Mouse (Mus musculus): Measurements from ENCODE around the gene Psg16. TPM values are rescaled to one million over a fixed set of nuclear protein-coding genes. Genes with fewer than 3 reads are reported as not detected.

The Psg16 gene
- total and polyA plus RNA-seq, 2 experiments from 2014 or later, result 4.4 to 6.6 TPM

DNA sequence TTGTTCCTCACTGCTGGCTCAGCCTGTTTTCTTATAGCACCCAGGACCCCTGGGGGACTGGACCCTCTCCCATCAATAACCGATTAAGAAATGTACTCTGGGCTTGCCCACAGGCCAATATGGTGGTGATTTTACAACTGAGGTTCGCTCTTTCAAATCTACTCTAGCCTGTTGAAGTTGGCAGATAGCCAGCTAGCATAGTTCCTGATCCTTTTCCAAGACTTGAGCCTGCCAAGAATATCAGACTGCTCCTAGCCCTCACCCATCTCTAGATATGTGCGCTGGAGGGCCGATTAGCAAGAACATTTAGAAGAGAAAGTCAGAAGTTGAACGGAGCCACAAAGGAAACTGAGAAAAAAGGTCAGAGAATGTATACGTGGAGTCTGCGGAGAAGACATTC is 85.2 kb downstream of the Psg16 start:
- no peak for DNase-seq (ENCODE audit: low spot score)
- Histone ChIP-seq H3K36me3 (ENCODE audit: insufficient read depth, low read length) (no peaks in the 10 kb centered on the region), H3K9me3 (ENCODE audit: low read length) (peaks cover 11% of the 10 kb centered on the region; the same call in 1 of the 2 replicates), H3K27me3 (ENCODE audit: insufficient read depth, low read length) (no peaks in the 10 kb centered on the region), H3K9ac (replicated peaks; ENCODE audit: low read length) (no peak overlapping the region), H3K27ac (no peak overlapping the region), H3K4me1 (ENCODE audit: insufficient read depth, low read length) (no peaks in the 10 kb centered on the region), H3K4me2 (ENCODE audit: low read depth, low read length) (no peak overlapping the region), H3K4me3 (ENCODE audit: low read length) (no peak overlapping the region)
- no peak for ATAC-seq
- no peak for TF ChIP-seq CTCF (IDR thresholded peaks at IDR 0.05; ENCODE audit: low read depth)
- WGBS, result 86% methylated on average over 7 of the region's 7 CpGs

GRCm38 (mm10) chr7:17171827-17172226 is 98.0 kb downstream of the Psg16 start:
- Histone ChIP-seq H3K9me3 (ENCODE audit: low read length) (peaks cover 3% of the 10 kb centered on the region; the same call in 1 of the 2 replicates), H3K4me1 (ENCODE audit: insufficient read depth, low read length) (no peaks in the 10 kb centered on the region), H3K27ac (no peak overlapping the region), H3K9ac (replicated peaks; ENCODE audit: low read length) (no peak overlapping the region), H3K4me2 (ENCODE audit: low read depth, low read length) (no peak overlapping the region), H3K36me3 (ENCODE audit: insufficient read depth, low read length) (no peaks in the 10 kb centered on the region), H3K4me3 (ENCODE audit: low read length) (no peak overlapping the region), H3K27me3 (ENCODE audit: insufficient read depth, low read length) (no peaks in the 10 kb centered on the region)
- ATAC-seq, result no peak
- DNase-seq (ENCODE audit: low spot score), result no peak
- no peak for TF ChIP-seq CTCF (IDR thresholded peaks at IDR 0.05; ENCODE audit: low read depth)
- 90% methylated on average over 4 of the region's 4 CpGs for WGBS

Other genes with a start within 250 kb of the Psg16 start
- 4.3 and 5.4 TPM in 2 replicates for gene Prkd2, start 231.1 kb upstream of the Psg16 start, total RNA-seq (2014; rRNA removed)
- 4.3 and 4.8 TPM in 2 replicates for gene Prkd2, start 231.1 kb upstream of the Psg16 start, polyA plus RNA-seq (2015; fragmentation: Nextera tagmentation; extraction: Ambion mirVana)
- 85.9 and 95.6 TPM in 2 replicates for gene Dact3, start 198.7 kb upstream of the Psg16 start, total RNA-seq (2014; rRNA removed)
- 7.2 TPM in 2 replicates for gene Dact3, start 198.7 kb upstream of the Psg16 start, polyA plus RNA-seq (2015; fragmentation: Nextera tagmentation; extraction: Ambion mirVana)
- 4.1 TPM in 1 of 2 replicates, not detected in the other for gene Gng8, start 182.3 kb upstream of the Psg16 start, total RNA-seq (2014; rRNA removed)
- 0.62 and 4.7 TPM in 2 replicates for gene Gng8, start 182.3 kb upstream of the Psg16 start, polyA plus RNA-seq (2015; fragmentation: Nextera tagmentation; extraction: Ambion mirVana)
- gene Ptgir, start 167.6 kb upstream of the Psg16 start, total RNA-seq (2014; rRNA removed), result 0.18 and 0.21 TPM in 2 replicates
- gene Ptgir, start 167.6 kb upstream of the Psg16 start, polyA plus RNA-seq (2015; fragmentation: Nextera tagmentation; extraction: Ambion mirVana), result 0.05 TPM in 2 replicates
- 1,865 and 2,018 TPM in 2 replicates for gene Calm3, start 149.9 kb upstream of the Psg16 start, total RNA-seq (2014; rRNA removed)
- gene Calm3, start 149.9 kb upstream of the Psg16 start, polyA plus RNA-seq (2015; fragmentation: Nextera tagmentation; extraction: Ambion mirVana), result 435 and 441 TPM in 2 replicates
- 106 and 118 TPM in 2 replicates for gene Pnmal2, start 129.4 kb upstream of the Psg16 start, total RNA-seq (2014; rRNA removed)
- gene Pnmal2, start 129.4 kb upstream of the Psg16 start, polyA plus RNA-seq (2015; fragmentation: Nextera tagmentation; extraction: Ambion mirVana), result 138 and 139 TPM in 2 replicates
- 22.7 and 24.3 TPM in 2 replicates for gene Pnmal1, start 114.4 kb upstream of the Psg16 start, total RNA-seq (2014; rRNA removed)
- 40.9 and 41.2 TPM in 2 replicates for gene Pnmal1, start 114.4 kb upstream of the Psg16 start, polyA plus RNA-seq (2015; fragmentation: Nextera tagmentation; extraction: Ambion mirVana)
- 36.9 and 41.7 TPM in 2 replicates for gene Gm42372, start 91.0 kb upstream of the Psg16 start, total RNA-seq (2014; rRNA removed)
- 8.2 and 8.9 TPM in 2 replicates for gene Gm42372, start 91.0 kb upstream of the Psg16 start, polyA plus RNA-seq (2015; fragmentation: Nextera tagmentation; extraction: Ambion mirVana)
- 6.0 and 7.1 TPM in 2 replicates for gene Ccdc8, start 81.3 kb upstream of the Psg16 start, total RNA-seq (2014; rRNA removed)
- gene Ccdc8, start 81.3 kb upstream of the Psg16 start, polyA plus RNA-seq (2015; fragmentation: Nextera tagmentation; extraction: Ambion mirVana), result 3.0 and 3.6 TPM in 2 replicates
- gene Ppp5c, start 46.1 kb upstream of the Psg16 start, total RNA-seq (2014; rRNA removed), result 68.9 and 86.0 TPM in 2 replicates
- 140 and 143 TPM in 2 replicates for gene Ppp5c, start 46.1 kb upstream of the Psg16 start, polyA plus RNA-seq (2015; fragmentation: Nextera tagmentation; extraction: Ambion mirVana)
- gene Hif3a, start 11.6 kb upstream of the Psg16 start, total RNA-seq (2014; rRNA removed), result 5.7 and 22.1 TPM in 2 replicates
- gene Hif3a, start 11.6 kb upstream of the Psg16 start, polyA plus RNA-seq (2015; fragmentation: Nextera tagmentation; extraction: Ambion mirVana), result 2.5 and 3.4 TPM in 2 replicates
- gene Ceacam3, start 76.2 kb downstream of the Psg16 start, total RNA-seq (2014; rRNA removed), result 0.37 and 0.58 TPM in 2 replicates
- gene Ceacam3, start 76.2 kb downstream of the Psg16 start, polyA plus RNA-seq (2015; fragmentation: Nextera tagmentation; extraction: Ambion mirVana), result 0.05 TPM in 2 replicates
- 0.04 and 0.10 TPM in 2 replicates for gene Psg29, start 129.4 kb downstream of the Psg16 start, total RNA-seq (2014; rRNA removed)
- not detected in 2 replicates for gene Psg29, start 129.4 kb downstream of the Psg16 start, polyA plus RNA-seq (2015; fragmentation: Nextera tagmentation; extraction: Ambion mirVana)

All from hindbrain, postnatal 0 days (tissue).